Mouse (Mus musculus): ENCODE data around the gene Vmn1r84.

Vmn1r84 gene

DNA sequence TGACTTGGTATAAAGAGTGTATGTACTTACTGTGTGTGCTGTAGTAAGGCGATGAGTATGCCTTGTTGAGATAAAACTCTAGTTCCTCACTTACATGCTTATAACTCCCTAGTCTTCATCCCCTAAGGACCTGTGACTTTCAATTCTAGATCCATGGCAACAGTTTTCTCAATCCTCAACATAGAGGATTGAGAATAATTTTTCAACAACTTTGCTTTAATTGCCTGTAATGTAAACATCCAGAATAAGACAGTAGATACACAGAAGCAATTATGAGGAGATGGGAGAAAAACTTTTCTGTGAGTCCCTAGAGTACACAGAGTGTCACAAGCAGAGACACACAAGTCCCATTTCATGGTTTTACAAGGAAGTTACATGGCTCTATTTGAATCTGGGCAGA is at the start of gene Vmn1r84:
Gene Vmn1r84, minus strand, starts transcription at position 101 of the 400 bp plus-strand sequence.
- no peak for DNase-seq (ENCODE audit: low spot score in 2 of 2)

DNA sequence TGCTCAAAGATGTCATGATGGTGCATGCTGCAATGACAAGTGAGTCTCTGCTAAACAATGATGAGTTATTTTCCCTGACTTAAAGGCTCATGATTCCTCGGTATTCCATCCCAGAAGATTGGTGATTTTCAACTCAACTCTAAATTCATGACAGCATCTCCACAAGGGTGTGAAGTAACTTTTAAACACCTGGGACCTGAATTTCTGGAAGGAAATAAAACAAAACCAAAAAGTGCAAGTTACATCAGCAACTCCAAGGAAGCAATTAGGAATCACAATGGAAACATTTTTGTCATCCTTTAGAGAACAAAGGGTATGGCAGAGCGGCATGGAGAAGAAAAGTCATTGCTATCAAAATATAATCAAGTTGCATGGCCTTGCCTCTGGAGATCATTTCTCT is 39.7 kb downstream of the Vmn1r84 start, which contains the start of gene Vmn1r83:
Gene Vmn1r83, minus strand, starts transcription at position 101 of the 400 bp plus-strand sequence.
- DNase-seq (ENCODE audit: low spot score in 2 of 2), result no peak

All from spleen, postnatal 14 days (tissue).